Mouse (Mus musculus) embryonic facial prominence, embryonic 13.5 days (tissue): Measurements from ENCODE around the gene Diablo. TPM values are rescaled to one million over a fixed set of nuclear protein-coding genes. Genes with fewer than 3 reads are reported as not detected.
"Not testable (repeated sequence)": the region's sequence is repeated elsewhere in the genome, so short reads cannot be mapped to it uniquely, and the experiment has no call there.

ENCODE experiments used
- ATAC-seq: fragments of 200-750 bp; cut with Nextera tagmentation; 2 replicates; pipeline ENCODE4 v1.8.0; 2017; ENCODE audit warnings: low read depth; ENCODE audit not compliant: insufficient number of reproducible peaks, insufficient read depth, low FRiP score, low TSS enrichment
- H3K27ac ChIP-seq: fragments of 300-500 bp; sonication (generic); 2 replicates; pipeline ENCODE4 v1.5.1; 2015; ENCODE audit warnings: moderate library complexity, mild to moderate bottlenecking, inconsistent platforms
- H3K27me3 ChIP-seq: fragments of 300-500 bp; sonication (generic); 2 replicates; pipeline ENCODE4 v1.6.1; 2015; ENCODE audit warnings: mild to moderate bottlenecking, inconsistent platforms
- H3K36me3 ChIP-seq: fragments of 300-500 bp; sonication (generic); 2 replicates; pipeline ENCODE4 v1.6.1; 2015; ENCODE audit warnings: mild to moderate bottlenecking, inconsistent platforms
- H3K4me1 ChIP-seq: fragments of 300-500 bp; sonication (generic); 2 replicates; pipeline ENCODE4 v1.6.1; 2015; ENCODE audit warnings: inconsistent platforms
- H3K4me2 ChIP-seq: fragments of 300-500 bp; sonication (generic); 2 replicates; pipeline ENCODE4 v1.6.1; 2015; ENCODE audit warnings: moderate library complexity, mild to moderate bottlenecking, inconsistent platforms
- H3K4me3 ChIP-seq: fragments of 300-500 bp; sonication (generic); 2 replicates; pipeline ENCODE4 v1.5.1; 2015; ENCODE audit warnings: mild to moderate bottlenecking, inconsistent platforms
- H3K9ac ChIP-seq: fragments of 300-500 bp; sonication (generic); 2 replicates; pipeline ENCODE4 v1.6.1; 2015; ENCODE audit warnings: mild to moderate bottlenecking, inconsistent platforms
- H3K9me3 ChIP-seq: fragments of 300-500 bp; sonication (generic); 2 replicates; pipeline ENCODE4 v1.6.1; 2016; ENCODE audit warnings: inconsistent platforms
- WGBS: fragments of 180-500 bp; shearing (Covaris S2); methylation state at CpG from one replicate; pipeline ENCODE4 v1.1.7; 2015; ENCODE audit warnings: mixed read lengths; 5-methylcytosine and 5-hydroxymethylcytosine counted together
- polyA plus RNA-seq: library from polyadenylated mRNA; unstranded; fragments of >200 nt; fragmentation: Nextera tagmentation; extraction: Ambion mirVana; gene quantifications from 2 replicates; pipeline ENCODE4 v1.2.1, GENCODE M21; 2015

The Diablo gene
- polyA plus RNA-seq, 1 experiment from 2014 or later: 116 TPM

DNA sequence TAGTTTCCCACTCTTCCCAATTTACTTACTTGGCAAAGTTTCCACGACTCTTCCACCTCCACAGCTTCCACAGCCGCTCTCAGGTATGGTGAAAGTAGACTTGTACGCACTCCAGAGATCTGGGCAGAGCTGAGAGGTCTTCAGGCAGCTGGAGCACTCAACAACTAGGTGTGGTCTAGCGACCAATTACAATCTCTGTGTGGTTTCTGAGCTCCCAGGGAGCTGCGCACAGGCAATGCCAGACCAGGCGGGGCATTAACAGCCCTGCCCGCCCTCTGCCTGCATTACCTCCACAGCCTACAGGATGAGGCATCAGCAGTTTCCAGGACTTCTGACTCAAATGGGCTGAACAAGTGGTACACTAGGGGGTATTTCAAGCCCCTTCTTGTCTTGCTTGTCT lies 1.3 kb upstream of the Diablo start, which contains the start of gene Gm49027:
Gene Gm49027 (minus strand): TSS at position 208 of the 400 bp plus-strand sequence.
- no peak within 1 kb of the TSS for H3K27ac ChIP-seq
- no peaks in the 10 kb centered on the region for H3K27me3 ChIP-seq
- peak within 1 kb of the TSS; percentile 89 for H3K4me3 ChIP-seq
- WGBS: 88% methylated on average over 7 of the region's 7 CpGs
- H3K9me3 ChIP-seq: no peaks in the 10 kb centered on the region
- peaks cover 25% of the 10 kb centered on the region for H3K36me3 ChIP-seq
- no peak within 1 kb of the TSS for H3K9ac ChIP-seq
- ATAC-seq: no peak
- H3K4me1 ChIP-seq: peaks cover 21% of the 10 kb centered on the region
- H3K4me2 ChIP-seq: peak within 1 kb of the TSS; percentile 77

DNA sequence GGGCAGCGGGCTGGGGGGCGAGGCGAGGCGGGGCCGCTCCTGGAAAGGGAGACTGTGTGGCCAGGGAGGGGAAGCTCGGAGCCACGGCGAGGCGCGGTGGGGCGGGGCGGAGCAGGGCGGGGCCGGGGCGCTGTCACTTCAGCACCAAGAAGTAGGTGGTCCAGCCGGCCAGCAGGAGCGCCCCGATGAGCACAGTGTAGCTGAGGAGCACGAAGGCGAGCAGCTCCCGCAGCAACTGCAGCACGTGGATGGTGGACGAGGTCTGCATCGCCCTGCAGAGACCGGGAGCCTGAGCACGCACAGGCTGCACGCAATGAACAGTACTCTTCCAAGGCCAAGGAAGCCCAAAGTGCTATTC lies 396 bp upstream of the Diablo start:
- Histone ChIP-seq H3K36me3 (peaks cover 21% of the 10 kb centered on the region), H3K9ac (peak overlapping the region; percentile 87; the same call in 1 of the 2 replicates), H3K27ac (no peak overlapping the region), H3K27me3 (no peaks in the 10 kb centered on the region), H3K9me3 (no peaks in the 10 kb centered on the region), H3K4me1 (peaks cover 21% of the 10 kb centered on the region), H3K4me2 (peak overlapping the region; percentile 77), H3K4me3 (peak overlapping the region; percentile 89)
- peak; percentile 92 for ATAC-seq
- WGBS: under 1% methylated on average over 25 of the region's 27 CpGs

DNA sequence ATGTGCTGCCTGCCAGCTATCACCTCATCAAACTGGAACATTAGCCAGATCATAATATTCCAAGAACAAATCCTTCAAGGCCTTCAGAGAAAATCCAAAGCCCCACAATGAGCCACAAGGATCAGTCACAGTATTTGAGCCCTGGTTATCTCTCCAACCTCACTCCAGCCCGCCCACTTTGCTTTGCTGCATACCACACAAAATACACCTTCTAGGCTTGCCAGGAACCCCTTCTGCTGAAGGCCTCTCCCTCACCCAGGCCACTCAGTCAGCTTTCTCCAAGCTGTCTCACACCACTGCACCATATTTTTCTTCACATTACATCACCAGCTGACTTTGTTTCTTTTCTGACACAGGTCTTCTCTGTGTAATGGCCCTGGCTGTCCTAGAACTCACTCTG lies 1.8 kb downstream of the Diablo start:
- Histone ChIP-seq H3K4me2 (no peak overlapping the region), H3K27ac (no peak overlapping the region), H3K9ac (0 out of 2 replicates have a peak overlapping the region, but pooled peaks have one; percentile 16)

DNA sequence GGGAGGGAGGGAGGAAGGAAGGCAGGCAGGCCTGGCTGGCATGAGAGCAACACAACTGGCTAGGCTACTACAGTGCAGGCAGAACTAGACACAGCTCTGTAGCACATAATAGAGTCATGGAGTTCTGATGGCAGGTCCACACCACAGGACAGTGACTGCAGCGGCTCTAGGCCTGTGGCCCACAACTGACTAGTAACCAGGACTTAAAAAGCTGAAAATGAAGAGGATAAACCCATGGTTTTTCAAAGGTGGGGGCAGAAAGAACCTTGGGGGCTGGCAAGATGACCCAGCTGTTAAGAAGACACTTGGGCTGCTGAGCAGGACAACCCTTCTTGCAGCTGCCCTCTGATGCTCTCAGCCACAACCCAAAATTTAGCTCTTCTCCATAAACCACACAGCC lies 2.4 kb downstream of the Diablo start:
- 89% methylated on average over 1 of the region's 1 CpGs for WGBS
- H3K4me1 ChIP-seq: peaks cover 21% of the 10 kb centered on the region
- H3K27me3 ChIP-seq: no peaks in the 10 kb centered on the region
- no peaks in the 10 kb centered on the region for H3K9me3 ChIP-seq
- ATAC-seq: no peak
- no peak overlapping the region for H3K4me3 ChIP-seq
- no peak overlapping the region for H3K4me2 ChIP-seq
- H3K36me3 ChIP-seq: peaks cover 32% of the 10 kb centered on the region
- H3K27ac ChIP-seq: no peak overlapping the region
- 0 out of 2 replicates have a peak overlapping the region, but pooled peaks have one; percentile 6 for H3K9ac ChIP-seq

More for the DNA sequence above, 1.8 kb downstream of the Diablo start:
- 90% methylated on average over 1 of the region's 1 CpGs for WGBS
- H3K4me1 ChIP-seq: peaks cover 21% of the 10 kb centered on the region
- no peaks in the 10 kb centered on the region for H3K27me3 ChIP-seq
- no peak overlapping the region for H3K4me3 ChIP-seq
- H3K36me3 ChIP-seq: peaks cover 27% of the 10 kb centered on the region
- H3K9me3 ChIP-seq: no peaks in the 10 kb centered on the region
- ATAC-seq: no peak

DNA sequence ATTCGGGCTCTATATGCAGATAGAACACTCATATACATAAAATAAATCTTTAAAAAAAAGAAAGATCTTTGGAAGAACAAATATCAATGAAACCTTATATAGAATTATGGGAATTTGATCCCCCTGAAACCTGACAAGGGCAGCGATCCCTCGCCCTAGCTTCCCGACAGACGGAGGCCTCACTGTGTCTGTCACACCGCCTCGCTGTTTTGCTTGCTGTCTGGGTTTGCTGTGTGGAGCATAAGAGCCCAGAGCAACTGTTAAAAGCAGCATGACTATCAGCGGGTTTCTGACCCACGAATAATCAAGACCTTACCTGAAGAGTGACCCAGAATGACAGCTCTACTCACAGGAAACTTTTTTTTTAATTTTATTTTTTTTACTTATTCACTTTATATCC lies 3.3 kb downstream of the Diablo start:
- H3K27ac ChIP-seq: no peak overlapping the region
- H3K36me3 ChIP-seq: peaks cover 41% of the 10 kb centered on the region
- no peak overlapping the region for H3K9ac ChIP-seq
- peaks cover 21% of the 10 kb centered on the region for H3K4me1 ChIP-seq
- H3K4me3 ChIP-seq: no peak overlapping the region
- no peak overlapping the region for H3K4me2 ChIP-seq
- 69% methylated on average over 9 of the region's 9 CpGs for WGBS
- H3K9me3 ChIP-seq: no peaks in the 10 kb centered on the region
- no peaks in the 10 kb centered on the region for H3K27me3 ChIP-seq
- no peak for ATAC-seq

DNA sequence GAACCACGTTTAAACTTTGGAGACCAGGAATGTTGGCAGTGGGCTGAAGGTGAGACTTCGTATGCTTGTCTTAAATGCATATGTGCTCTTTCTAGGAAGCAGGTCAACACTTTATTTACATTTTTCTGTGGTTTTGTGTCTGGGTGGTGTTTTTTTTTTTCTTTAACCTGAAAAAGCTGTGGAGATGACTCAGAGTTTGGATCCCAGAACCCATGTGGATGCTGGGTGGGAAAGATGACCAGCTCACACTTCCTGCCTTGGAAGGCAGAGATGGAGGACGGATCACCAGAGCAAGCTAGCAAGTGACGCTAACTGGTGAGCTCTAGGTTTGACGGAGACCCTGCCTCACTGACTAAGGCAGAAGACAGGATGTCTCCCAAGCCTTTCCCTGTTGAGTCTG lies 9.1 kb downstream of the Diablo start:
- Histone ChIP-seq H3K4me3 (no peak overlapping the region), H3K36me3 (peaks cover 85% of the 10 kb centered on the region), H3K27ac (no peak overlapping the region), H3K27me3 (no peaks in the 10 kb centered on the region), H3K4me1 (no peaks in the 10 kb centered on the region), H3K4me2 (no peak overlapping the region), H3K9ac (no peak overlapping the region), H3K9me3 (no peaks in the 10 kb centered on the region)
- no peak for ATAC-seq
- WGBS: 87% methylated on average over 5 of the region's 5 CpGs

DNA sequence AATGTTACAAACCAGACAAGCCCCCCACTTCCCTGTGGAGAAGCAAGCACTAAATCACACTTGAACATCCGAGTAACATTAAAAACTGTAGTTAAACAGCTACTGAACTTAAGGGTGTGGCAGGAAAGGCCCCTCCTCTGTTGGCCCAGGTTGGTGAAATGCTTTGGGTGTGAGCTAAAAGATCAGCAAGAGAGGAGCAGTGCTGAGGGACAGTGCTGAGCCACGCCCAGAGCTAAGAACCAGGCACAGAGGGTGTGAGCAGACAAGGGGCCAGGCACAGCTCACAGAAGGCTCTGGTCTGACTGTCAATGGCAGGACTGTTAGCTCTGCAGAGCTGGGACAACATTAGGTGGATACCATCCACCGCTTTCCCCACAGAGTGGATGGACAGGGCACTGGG lies 11.9 kb downstream of the Diablo start:
- 78% methylated on average over 3 of the region's 3 CpGs for WGBS
- H3K36me3 ChIP-seq: peaks cover 57% of the 10 kb centered on the region
- H3K4me2 ChIP-seq: no peak overlapping the region
- no peak overlapping the region for H3K27ac ChIP-seq
- no peak for ATAC-seq
- no peak overlapping the region for H3K9ac ChIP-seq
- peaks cover 8% of the 10 kb centered on the region; the same call in 1 of the 2 replicates for H3K27me3 ChIP-seq
- no peaks in the 10 kb centered on the region for H3K9me3 ChIP-seq
- H3K4me3 ChIP-seq: no peak overlapping the region
- H3K4me1 ChIP-seq: peaks cover 16% of the 10 kb centered on the region

DNA sequence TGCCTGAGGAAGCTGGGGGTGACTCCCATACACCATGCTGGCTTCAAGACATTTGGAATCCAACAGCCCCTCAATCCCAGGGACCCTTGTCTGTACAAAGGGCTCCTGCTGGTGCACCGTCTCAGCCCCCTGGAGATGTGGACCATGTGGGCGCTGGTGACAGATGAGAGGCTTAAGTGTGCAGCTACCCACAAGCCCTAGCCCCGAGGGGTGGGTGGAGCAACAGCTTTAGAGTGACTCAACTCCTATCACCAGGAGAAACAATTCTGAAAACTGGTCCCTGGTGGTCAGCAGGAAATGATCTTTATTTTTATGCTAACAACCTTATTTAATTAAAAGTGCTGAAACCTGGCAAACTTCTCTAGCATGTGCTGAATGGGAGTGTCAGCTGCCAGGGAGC lies 12.6 kb downstream of the Diablo start:
- Histone ChIP-seq H3K4me1 (peaks cover 16% of the 10 kb centered on the region), H3K27me3 (peaks cover 10% of the 10 kb centered on the region; the same call in 1 of the 2 replicates), H3K36me3 (peaks cover 51% of the 10 kb centered on the region)
- 79% methylated on average over 3 of the region's 3 CpGs for WGBS
- not testable (repeated sequence) for H3K9me3 ChIP-seq, H3K4me3 ChIP-seq, H3K27ac ChIP-seq, ATAC-seq, H3K4me2 ChIP-seq, H3K9ac ChIP-seq

DNA sequence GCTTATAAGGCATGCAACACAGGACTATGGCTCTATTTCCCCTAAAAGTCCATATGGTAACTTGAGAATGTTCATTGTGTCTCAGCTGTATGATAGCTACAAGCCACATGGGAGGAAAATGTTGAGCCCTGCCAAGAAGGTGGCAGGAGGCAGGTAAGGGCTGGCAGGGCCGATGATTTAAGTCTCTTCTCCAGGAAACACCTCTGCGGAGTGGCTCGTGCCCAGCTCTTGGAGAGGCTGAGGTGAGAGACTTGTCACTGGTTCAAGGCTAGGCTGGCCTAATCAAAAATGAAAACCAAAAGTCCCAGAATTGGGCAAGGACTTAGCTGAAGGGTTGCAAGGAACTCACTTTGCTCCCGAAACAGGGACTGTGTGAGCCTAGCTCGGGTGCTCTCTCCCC lies 13.8 kb downstream of the Diablo start, which contains the start of gene B3gnt4:
Gene B3gnt4 (plus strand): TSS at position 301 of the 400 bp plus-strand sequence.
- Histone ChIP-seq H3K9me3 (no peaks in the 10 kb centered on the region), H3K4me2 (peak within 1 kb of the TSS; percentile 89), H3K36me3 (peaks cover 39% of the 10 kb centered on the region), H3K27me3 (peaks cover 10% of the 10 kb centered on the region; the same call in 1 of the 2 replicates), H3K9ac (no peak within 1 kb of the TSS), H3K4me1 (peaks cover 16% of the 10 kb centered on the region), H3K27ac (no peak within 1 kb of the TSS), H3K4me3 (peak within 1 kb of the TSS; percentile 64)
- 85% methylated on average over 5 of the region's 5 CpGs for WGBS
- ATAC-seq: no peak

DNA sequence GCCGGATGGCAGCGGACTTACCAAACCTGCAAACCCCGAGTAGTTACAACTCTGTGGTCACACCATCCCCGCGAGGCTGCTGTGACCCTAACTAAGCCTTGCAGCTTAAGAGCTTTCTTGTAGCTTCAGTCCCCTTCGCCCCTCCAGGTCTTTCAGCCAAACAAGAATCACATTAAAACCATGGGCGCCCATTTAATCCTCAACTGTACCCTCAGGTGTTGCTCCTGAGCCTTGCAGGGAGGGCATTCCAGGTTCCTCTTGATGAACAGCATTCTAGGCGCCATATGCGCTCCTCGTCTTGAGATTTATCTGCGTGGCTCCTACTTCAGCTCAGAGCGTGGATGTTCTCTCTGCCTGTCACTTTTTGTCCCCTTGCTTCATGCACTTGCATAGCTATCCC lies 15.1 kb downstream of the Diablo start:
- no peak for ATAC-seq
- Histone ChIP-seq H3K27me3 (peaks cover 10% of the 10 kb centered on the region; the same call in 1 of the 2 replicates), H3K27ac (no peak overlapping the region), H3K4me1 (peaks cover 18% of the 10 kb centered on the region), H3K9ac (peak overlapping the region; percentile 72), H3K4me2 (peak overlapping the region; percentile 89), H3K36me3 (peaks cover 27% of the 10 kb centered on the region), H3K4me3 (peak overlapping the region; percentile 64), H3K9me3 (no peaks in the 10 kb centered on the region)
- 5% methylated on average over 12 of the region's 12 CpGs for WGBS

DNA sequence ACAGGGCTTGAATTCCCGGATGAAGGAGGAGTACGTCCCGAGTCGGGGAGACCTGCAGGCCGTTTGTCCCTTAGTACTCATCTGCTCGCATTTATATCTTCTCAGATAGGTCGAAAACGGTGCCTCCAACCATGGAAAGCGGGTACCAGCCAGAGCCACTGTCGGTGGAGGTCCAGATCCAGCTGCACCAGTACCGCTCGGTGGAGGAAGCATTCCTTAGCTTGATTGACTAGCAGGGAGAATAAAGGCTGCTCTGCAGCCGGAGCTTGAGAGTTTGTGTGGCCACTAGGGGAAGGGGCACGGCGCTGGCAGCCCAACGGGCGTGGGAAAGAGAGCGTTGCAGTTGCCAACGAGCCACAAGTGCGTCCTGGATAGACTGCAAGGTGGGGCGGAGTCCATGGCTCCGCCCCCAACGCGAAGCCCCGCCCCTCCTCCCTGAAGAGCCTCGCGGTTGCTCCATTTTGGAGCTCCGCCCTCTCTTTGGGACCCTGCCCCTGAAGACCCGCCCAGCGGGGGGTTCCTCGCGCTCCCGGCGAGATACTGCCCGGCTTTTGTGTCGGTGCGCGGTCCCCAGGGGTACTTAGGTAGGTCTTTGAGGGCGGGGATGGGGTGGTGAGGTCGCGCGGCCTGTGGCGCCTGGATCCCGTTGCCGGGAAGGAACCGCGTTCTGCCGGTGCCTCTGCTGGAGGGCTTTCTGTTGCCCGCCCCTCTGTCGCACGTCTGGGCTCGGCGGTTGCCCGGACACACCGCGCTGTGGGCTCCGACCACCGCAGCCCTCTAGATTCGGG lies 15.8 kb downstream of the Diablo start:
- Histone ChIP-seq H3K4me3 (peak overlapping the region; percentile 64), H3K9me3 (no peaks in the 10 kb centered on the region), H3K36me3 (peaks cover 27% of the 10 kb centered on the region), H3K4me1 (peaks cover 21% of the 10 kb centered on the region), H3K27ac (no peak overlapping the region), H3K4me2 (peak overlapping the region; percentile 89), H3K9ac (peak overlapping the region; percentile 72), H3K27me3 (peaks cover 10% of the 10 kb centered on the region; the same call in 1 of the 2 replicates)
- ATAC-seq: peak; percentile 76
- under 1% methylated on average over 59 of the region's 59 CpGs for WGBS

DNA sequence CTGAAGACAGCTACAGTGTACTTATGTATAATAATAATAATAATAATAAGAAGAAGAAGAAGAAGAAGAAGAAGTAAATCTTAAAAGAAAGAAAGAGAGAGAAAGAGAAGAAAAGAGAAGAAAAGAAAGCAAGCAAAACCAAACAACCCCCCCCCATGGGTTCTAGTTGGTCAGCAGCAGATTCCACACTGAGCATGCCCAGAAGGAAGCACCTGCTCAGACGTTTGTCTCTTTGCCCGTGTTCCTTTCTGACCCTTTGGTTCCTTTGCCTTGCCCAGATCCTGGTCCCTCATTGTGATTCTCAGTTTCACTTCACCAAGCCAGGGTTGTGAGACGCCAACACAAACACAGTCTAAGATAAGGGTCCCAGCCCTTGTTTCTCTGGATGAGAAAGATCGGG lies 22.0 kb downstream of the Diablo start:
- Histone ChIP-seq H3K9me3 (no peaks in the 10 kb centered on the region), H3K4me3 (no peak overlapping the region), H3K27me3 (peaks cover 6% of the 10 kb centered on the region), H3K4me1 (peaks cover 13% of the 10 kb centered on the region), H3K36me3 (no peaks in the 10 kb centered on the region), H3K27ac (no peak overlapping the region), H3K4me2 (no peak overlapping the region), H3K9ac (no peak overlapping the region)
- ATAC-seq: no peak
- 77% methylated on average over 4 of the region's 4 CpGs for WGBS
